Mouse (Mus musculus) frontal cortex, postnatal 14 days (tissue): ENCODE data around the gene Slc16a2.
"Not testable (repeated sequence)": the region's sequence is repeated elsewhere in the genome, so short reads cannot be mapped to it uniquely, and the experiment has no call there.

Experiments
- DNase-seq, 2 experiments: peaks; one replicate each; pipeline ENCODE4 v3.0.0; 2022; ENCODE audit warnings: low spot score in 2 of 2

The Slc16a2 gene

GRCm38 (mm10) chrX:103734041-103734625 lies 87.7 kb downstream of the Slc16a2 start:
- DNase-seq: no peak

GRCm38 (mm10) chrX:103733091-103733490 lies 88.7 kb downstream of the Slc16a2 start:
- DNase-seq: no peak

- DNase-seq: no peak
Measured at GRCm38 (mm10) chrX:103732033-103732703, 89.6 kb downstream of the Slc16a2 start.

GRCm38 (mm10) chrX:103722437-103722836 lies 99.3 kb downstream of the Slc16a2 start:
- no peak for DNase-seq

GRCm38 (mm10) chrX:103719618-103720185 lies 102.1 kb downstream of the Slc16a2 start:
- DNase-seq: no peak

- no peak for DNase-seq
Measured at GRCm38 (mm10) chrX:103712922-103713321, 108.9 kb downstream of the Slc16a2 start.

- no peak for DNase-seq
Measured at GRCm38 (mm10) chrX:103709671-103710070, 112.1 kb downstream of the Slc16a2 start.

- DNase-seq: no peak
Measured at GRCm38 (mm10) chrX:103708592-103708991, 113.2 kb downstream of the Slc16a2 start.

GRCm38 (mm10) chrX:103704611-103705010 lies 117.2 kb downstream of the Slc16a2 start:
- no peak for DNase-seq

- DNase-seq: peak in 1 of 2 experiments; percentile 10
Measured at GRCm38 (mm10) chrX:103704024-103704423, 117.8 kb downstream of the Slc16a2 start.

- no peak for DNase-seq
Measured at GRCm38 (mm10) chrX:103697796-103698195, 124.0 kb downstream of the Slc16a2 start.

- DNase-seq: peak; percentile 31
Measured at GRCm38 (mm10) chrX:103696081-103696519, 125.7 kb downstream of the Slc16a2 start.

- DNase-seq: peak; percentile 52 to 54
Measured at GRCm38 (mm10) chrX:103695165-103695996, 126.4 kb downstream of the Slc16a2 start.

- DNase-seq: peak in 1 of 2 experiments; percentile 5
Measured at GRCm38 (mm10) chrX:103694787-103695164, 127.0 kb downstream of the Slc16a2 start.

GRCm38 (mm10) chrX:103694381-103694780 lies 127.4 kb downstream of the Slc16a2 start:
- DNase-seq: no peak

GRCm38 (mm10) chrX:103692916-103693315 lies 128.9 kb downstream of the Slc16a2 start:
- DNase-seq: no peak

- no peak for DNase-seq
Measured at GRCm38 (mm10) chrX:103688551-103688950, 133.2 kb downstream of the Slc16a2 start.

GRCm38 (mm10) chrX:103674674-103675073 lies 147.1 kb downstream of the Slc16a2 start:
- no peak for DNase-seq

- DNase-seq: no peak
Measured at GRCm38 (mm10) chrX:103673761-103674160, 148.0 kb downstream of the Slc16a2 start.

GRCm38 (mm10) chrX:103670245-103670644 lies 151.5 kb downstream of the Slc16a2 start:
- no peak for DNase-seq

- not testable (repeated sequence) for DNase-seq
Measured at GRCm38 (mm10) chrX:103664445-103664844, 157.3 kb downstream of the Slc16a2 start.

GRCm38 (mm10) chrX:103658985-103659384 lies 162.8 kb downstream of the Slc16a2 start:
- no peak for DNase-seq
